Mouse (Mus musculus): ENCODE measurements at regions not wholly inside any gene's neighbourhood (a gene's known extent, or its start where the extent isn't known, plus 50 kb on each side); places are given as distances from the start of the nearest gene placed in this dataset.

- H3K36me3 ChIP-seq (ENCODE audit: control insufficient read depth, insufficient read depth, low read length), result no peaks in the 10 kb centered on the region
- H3K4me1 ChIP-seq (replicated peaks; ENCODE audit: control insufficient read depth, insufficient read depth, low read length), result peaks cover 3% of the 10 kb centered on the region; the same call in 1 of the 2 replicates
- no peak overlapping the region for H3K4me3 ChIP-seq (ENCODE audit: low read depth, low read length)
- H3K9ac ChIP-seq (ENCODE audit: low read length), result no peak overlapping the region
- no peaks in the 10 kb centered on the region for H3K27me3 ChIP-seq (replicated peaks; ENCODE audit: control insufficient read depth, insufficient read depth, low read length)
- DNase-seq (ENCODE audit: low spot score) (no peak), ATAC-seq (replicated peaks; ENCODE audit: low FRiP score, low TSS enrichment, low read depth) (no peak)
- H3K27ac ChIP-seq (ENCODE audit: low read depth), result no peak overlapping the region
- WGBS, result 93% methylated on average over 1 of the region's 1 CpGs
- no peaks in the 10 kb centered on the region for H3K9me3 ChIP-seq (ENCODE audit: control insufficient read depth, low read length)
- H3K4me2 ChIP-seq (ENCODE audit: low read length), result no peak overlapping the region
These were observed 246.1 kb downstream of the Rplp1 start for GRCm38 (mm10) chr9:61668157-61668697.

GRCm38 (mm10) chr9:61667453-61668074 is 246.8 kb downstream of the Rplp1 start:
- H3K9ac ChIP-seq (ENCODE audit: low read length), result no peak overlapping the region
- H3K4me2 ChIP-seq (ENCODE audit: low read length), result no peak overlapping the region
- no peak overlapping the region for H3K27ac ChIP-seq (ENCODE audit: low read depth)
- no peaks in the 10 kb centered on the region for H3K36me3 ChIP-seq (ENCODE audit: control insufficient read depth, insufficient read depth, low read length)
- no peaks in the 10 kb centered on the region for H3K27me3 ChIP-seq (replicated peaks; ENCODE audit: control insufficient read depth, insufficient read depth, low read length)
- 73% methylated on average over 4 of the region's 4 CpGs for WGBS
- no peaks in the 10 kb centered on the region for H3K9me3 ChIP-seq (ENCODE audit: control insufficient read depth, low read length)
- H3K4me1 ChIP-seq (replicated peaks; ENCODE audit: control insufficient read depth, insufficient read depth, low read length), result peaks cover 3% of the 10 kb centered on the region; the same call in 1 of the 2 replicates
- no peak overlapping the region for H3K4me3 ChIP-seq (ENCODE audit: low read depth, low read length)
- no peak for ATAC-seq (replicated peaks; ENCODE audit: low FRiP score, low TSS enrichment, low read depth)
- no peak for DNase-seq (ENCODE audit: low spot score)

GRCm38 (mm10) chr9:61666761-61667332 is 247.5 kb downstream of the Rplp1 start:
- no peaks in the 10 kb centered on the region for H3K36me3 ChIP-seq (ENCODE audit: control insufficient read depth, insufficient read depth, low read length)
- 82% methylated on average over 3 of the region's 3 CpGs for WGBS
- no peak overlapping the region for H3K9ac ChIP-seq (ENCODE audit: low read length)
- H3K4me2 ChIP-seq (ENCODE audit: low read length), result no peak overlapping the region
- ATAC-seq (replicated peaks; ENCODE audit: low FRiP score, low TSS enrichment, low read depth), result no peak
- H3K9me3 ChIP-seq (ENCODE audit: control insufficient read depth, low read length), result no peaks in the 10 kb centered on the region
- H3K4me3 ChIP-seq (ENCODE audit: low read depth, low read length), result no peak overlapping the region
- DNase-seq (ENCODE audit: low spot score), result no peak
- H3K4me1 ChIP-seq (replicated peaks; ENCODE audit: control insufficient read depth, insufficient read depth, low read length), result peaks cover 3% of the 10 kb centered on the region; the same call in 1 of the 2 replicates
- H3K27ac ChIP-seq (ENCODE audit: low read depth), result no peak overlapping the region
- no peaks in the 10 kb centered on the region for H3K27me3 ChIP-seq (replicated peaks; ENCODE audit: control insufficient read depth, insufficient read depth, low read length)

GRCm38 (mm10) chr9:61666118-61666517 is 248.2 kb downstream of the Rplp1 start:
- ATAC-seq (replicated peaks; ENCODE audit: low FRiP score, low TSS enrichment, low read depth), result no peak

GRCm38 (mm10) chr9:61665254-61665653 is 249.1 kb downstream of the Rplp1 start:
- no peak for ATAC-seq (replicated peaks; ENCODE audit: low FRiP score, low TSS enrichment, low read depth)
- peaks cover 2% of the 10 kb centered on the region; the same call in 1 of the 2 replicates for H3K4me1 ChIP-seq (replicated peaks; ENCODE audit: control insufficient read depth, insufficient read depth, low read length)
- no peak overlapping the region for H3K9ac ChIP-seq (ENCODE audit: low read length)
- H3K9me3 ChIP-seq (ENCODE audit: control insufficient read depth, low read length), result no peaks in the 10 kb centered on the region
- H3K27me3 ChIP-seq (replicated peaks; ENCODE audit: control insufficient read depth, insufficient read depth, low read length), result no peaks in the 10 kb centered on the region
- no peak overlapping the region for H3K27ac ChIP-seq (ENCODE audit: low read depth)
- no peak overlapping the region for H3K4me2 ChIP-seq (ENCODE audit: low read length)
- WGBS, result 89% methylated on average over 5 of the region's 5 CpGs
- no peak for DNase-seq (ENCODE audit: low spot score)
- H3K36me3 ChIP-seq (ENCODE audit: control insufficient read depth, insufficient read depth, low read length), result no peaks in the 10 kb centered on the region
- H3K4me3 ChIP-seq (ENCODE audit: low read depth, low read length), result no peak overlapping the region

More at GRCm38 (mm10) chr9:61666118-61666517, 248.2 kb downstream of the Rplp1 start:
- H3K9me3 ChIP-seq (ENCODE audit: control insufficient read depth, low read length), result no peaks in the 10 kb centered on the region
- H3K4me1 ChIP-seq (replicated peaks; ENCODE audit: control insufficient read depth, insufficient read depth, low read length), result peaks cover 3% of the 10 kb centered on the region; the same call in 1 of the 2 replicates
- H3K4me2 ChIP-seq (ENCODE audit: low read length), result no peak overlapping the region
- no peak for DNase-seq (ENCODE audit: low spot score)
- H3K36me3 ChIP-seq (ENCODE audit: control insufficient read depth, insufficient read depth, low read length), result no peaks in the 10 kb centered on the region
- WGBS, result 77% methylated on average over 6 of the region's 6 CpGs
- H3K9ac ChIP-seq (ENCODE audit: low read length), result no peak overlapping the region
- no peak overlapping the region for H3K27ac ChIP-seq (ENCODE audit: low read depth)
- no peaks in the 10 kb centered on the region for H3K27me3 ChIP-seq (replicated peaks; ENCODE audit: control insufficient read depth, insufficient read depth, low read length)
- H3K4me3 ChIP-seq (ENCODE audit: low read depth, low read length), result no peak overlapping the region

GRCm38 (mm10) chr9:61664000-61664622 is 250.2 kb downstream of the Rplp1 start:
- DNase-seq (ENCODE audit: low spot score) (no peak), ATAC-seq (replicated peaks; ENCODE audit: low FRiP score, low TSS enrichment, low read depth) (no peak)
- Histone ChIP-seq H3K4me3 (ENCODE audit: low read depth, low read length) (no peak overlapping the region), H3K4me2 (ENCODE audit: low read length) (no peak overlapping the region), H3K9ac (ENCODE audit: low read length) (no peak overlapping the region), H3K9me3 (ENCODE audit: control insufficient read depth, low read length) (no peaks in the 10 kb centered on the region), H3K36me3 (ENCODE audit: control insufficient read depth, insufficient read depth, low read length) (no peaks in the 10 kb centered on the region), H3K27me3 (replicated peaks; ENCODE audit: control insufficient read depth, insufficient read depth, low read length) (no peaks in the 10 kb centered on the region), H3K4me1 (replicated peaks; ENCODE audit: control insufficient read depth, insufficient read depth, low read length) (no peaks in the 10 kb centered on the region), H3K27ac (ENCODE audit: low read depth) (no peak overlapping the region)
- WGBS, result 83% methylated on average over 10 of the region's 10 CpGs

- H3K27ac ChIP-seq (ENCODE audit: low read depth), result no peak overlapping the region
- no peaks in the 10 kb centered on the region for H3K36me3 ChIP-seq (ENCODE audit: control insufficient read depth, insufficient read depth, low read length)
- DNase-seq (ENCODE audit: low spot score) (no peak), ATAC-seq (replicated peaks; ENCODE audit: low FRiP score, low TSS enrichment, low read depth) (no peak)
- no peaks in the 10 kb centered on the region for H3K4me1 ChIP-seq (replicated peaks; ENCODE audit: control insufficient read depth, insufficient read depth, low read length)
- H3K9ac ChIP-seq (ENCODE audit: low read length), result no peak overlapping the region
- H3K4me2 ChIP-seq (ENCODE audit: low read length), result no peak overlapping the region
- H3K9me3 ChIP-seq (ENCODE audit: control insufficient read depth, low read length), result no peaks in the 10 kb centered on the region
- H3K4me3 ChIP-seq (ENCODE audit: low read depth, low read length), result no peak overlapping the region
- WGBS, result 55% methylated on average over 12 of the region's 12 CpGs
- H3K27me3 ChIP-seq (replicated peaks; ENCODE audit: control insufficient read depth, insufficient read depth, low read length), result no peaks in the 10 kb centered on the region
These were observed 252.0 kb downstream of the Rplp1 start for GRCm38 (mm10) chr9:61662055-61663028.

GRCm38 (mm10) chr9:61660191-61660590 is 254.2 kb downstream of the Rplp1 start:
- no peaks in the 10 kb centered on the region for H3K36me3 ChIP-seq (ENCODE audit: control insufficient read depth, insufficient read depth, low read length)
- no peaks in the 10 kb centered on the region for H3K9me3 ChIP-seq (ENCODE audit: control insufficient read depth, low read length)
- no peak overlapping the region for H3K9ac ChIP-seq (ENCODE audit: low read length)
- H3K4me1 ChIP-seq (replicated peaks; ENCODE audit: control insufficient read depth, insufficient read depth, low read length), result no peaks in the 10 kb centered on the region
- DNase-seq (ENCODE audit: low spot score), result no peak
- no peak overlapping the region for H3K27ac ChIP-seq (ENCODE audit: low read depth)
- H3K27me3 ChIP-seq (replicated peaks; ENCODE audit: control insufficient read depth, insufficient read depth, low read length), result no peaks in the 10 kb centered on the region
- ATAC-seq (replicated peaks; ENCODE audit: low FRiP score, low TSS enrichment, low read depth), result no peak
- WGBS, result 79% methylated on average over 3 of the region's 3 CpGs
- no peak overlapping the region for H3K4me2 ChIP-seq (ENCODE audit: low read length)
- no peak overlapping the region for H3K4me3 ChIP-seq (ENCODE audit: low read depth, low read length)
